Mouse (Mus musculus) kidney, postnatal 14 days (tissue): ENCODE results near the gene Pdia4.
"Not testable (repeated sequence)": the region's sequence is repeated elsewhere in the genome, so short reads cannot be mapped to it uniquely, and the experiment has no call there.

Experiments used
- DNase-seq: peaks from one replicate; pipeline ENCODE4 v3.0.0; 2022; ENCODE audit warnings: mixed read lengths

Pdia4 gene

DNA sequence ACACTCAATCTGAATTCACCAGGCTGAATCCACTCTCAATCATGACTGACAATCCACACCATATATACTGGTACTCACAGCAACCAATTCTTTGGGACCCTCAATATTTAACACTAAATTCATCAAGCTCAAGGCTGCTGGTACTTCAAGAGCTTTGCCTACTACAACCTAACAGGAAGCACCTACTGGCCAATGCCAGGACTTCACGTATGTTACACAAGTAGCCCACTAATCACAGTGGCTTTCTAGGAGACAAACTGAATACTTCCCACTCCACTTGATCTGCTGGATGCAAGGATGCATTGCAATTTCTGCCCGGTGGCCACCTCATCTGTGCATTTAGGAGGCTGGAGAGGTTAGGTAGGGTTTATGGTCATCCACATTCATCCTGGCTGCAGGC lies 3.0 kb downstream of the Pdia4 start:
- DNase-seq, result no peak

DNA sequence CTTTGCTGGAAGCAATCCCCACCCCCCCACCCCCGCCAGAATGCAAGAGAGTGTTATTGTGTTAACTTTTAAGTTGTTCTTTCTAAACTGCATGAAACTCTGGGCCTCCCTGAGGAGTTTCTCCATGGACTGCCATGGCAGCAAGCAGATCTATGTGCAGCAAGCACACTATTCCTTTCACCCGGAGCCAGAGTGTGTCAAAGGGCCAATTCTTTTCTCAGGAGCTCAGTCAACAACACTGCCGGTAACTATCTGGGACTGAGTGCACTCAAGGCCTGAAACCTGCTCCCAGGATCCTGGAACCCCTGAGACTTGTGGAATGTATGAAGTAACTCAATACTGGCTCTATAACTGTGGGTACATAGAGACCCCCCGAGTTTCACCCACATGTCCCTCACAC lies 4.2 kb downstream of the Pdia4 start:
- no peak for DNase-seq

DNA sequence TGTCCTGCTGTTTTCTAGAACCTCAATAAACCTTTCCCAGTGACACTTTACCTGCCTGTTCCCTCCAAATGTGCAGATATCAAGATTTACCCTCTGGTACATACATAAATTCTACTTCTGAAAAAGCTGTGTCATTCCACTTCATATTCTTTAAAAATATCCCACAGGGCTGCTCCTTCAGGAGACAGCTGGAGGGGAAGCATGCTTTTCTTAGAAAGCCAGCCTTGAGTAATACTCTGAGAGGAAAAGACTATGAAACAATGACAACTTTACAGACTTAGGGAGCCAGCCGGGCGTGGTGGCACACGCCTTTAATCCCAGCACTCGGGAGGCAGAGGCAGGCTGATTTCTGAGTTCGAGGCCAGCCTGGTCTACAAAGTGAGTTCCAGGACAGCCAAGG lies 4.7 kb downstream of the Pdia4 start:
- no peak for DNase-seq

DNA sequence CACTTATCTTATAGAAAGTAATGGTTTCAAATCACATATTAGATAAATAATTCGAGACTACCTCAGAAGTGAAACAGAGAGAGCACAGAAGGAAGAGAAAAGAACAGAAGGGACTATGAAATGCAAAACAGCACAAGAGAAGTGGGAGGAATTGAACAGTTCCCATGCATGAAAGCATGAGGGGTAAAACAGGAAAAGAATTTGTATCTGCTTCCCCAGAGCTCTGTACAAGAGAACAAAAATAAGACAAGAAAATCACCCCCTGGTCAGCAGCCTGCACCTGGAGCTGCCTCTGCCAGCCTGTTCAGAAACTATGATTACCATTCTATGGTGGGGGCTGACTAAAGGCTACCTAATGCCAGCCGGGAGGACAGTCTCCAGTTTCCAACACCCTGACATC lies 5.8 kb downstream of the Pdia4 start:
- DNase-seq, result no peak

DNA sequence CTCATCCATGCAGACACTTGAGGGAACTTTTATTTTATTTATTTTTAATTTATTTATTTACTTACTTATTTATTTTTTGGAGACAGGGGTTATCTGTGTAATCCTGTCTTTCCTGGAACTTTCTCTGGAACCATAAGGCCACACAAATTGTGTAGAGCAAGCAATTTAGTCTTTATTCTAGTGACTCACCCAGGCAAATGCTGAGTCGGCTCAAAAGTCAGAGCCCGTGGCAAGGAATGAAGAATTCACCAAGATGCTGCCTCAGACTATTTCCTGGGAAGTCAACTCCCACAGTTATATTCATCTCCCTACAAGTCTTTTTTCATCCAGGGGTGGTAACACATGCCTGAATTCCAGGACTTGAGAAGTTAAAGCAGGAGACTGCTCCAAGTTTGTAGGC lies 7.7 kb downstream of the Pdia4 start:
- DNase-seq, result no peak

DNA sequence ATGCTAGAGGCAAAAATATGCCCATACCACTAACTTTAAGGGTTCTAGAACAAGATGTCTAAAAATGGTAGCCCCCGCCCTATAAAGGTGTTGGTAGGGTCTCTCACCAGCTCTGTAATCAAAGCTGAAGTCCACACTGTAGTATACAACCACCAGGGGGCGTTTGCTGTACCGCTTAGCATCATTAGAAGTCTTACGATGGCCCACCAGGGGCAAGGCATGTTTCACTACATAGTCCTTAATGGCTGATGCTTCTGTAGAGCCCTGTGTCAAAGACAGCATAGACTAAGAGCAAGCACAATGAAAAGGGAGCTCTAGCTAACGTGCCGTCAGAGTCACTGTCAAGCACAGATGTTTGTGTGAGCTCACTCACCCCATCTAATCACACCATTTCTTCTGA lies 14.2 kb downstream of the Pdia4 start:
- peak; percentile 76 for DNase-seq

DNA sequence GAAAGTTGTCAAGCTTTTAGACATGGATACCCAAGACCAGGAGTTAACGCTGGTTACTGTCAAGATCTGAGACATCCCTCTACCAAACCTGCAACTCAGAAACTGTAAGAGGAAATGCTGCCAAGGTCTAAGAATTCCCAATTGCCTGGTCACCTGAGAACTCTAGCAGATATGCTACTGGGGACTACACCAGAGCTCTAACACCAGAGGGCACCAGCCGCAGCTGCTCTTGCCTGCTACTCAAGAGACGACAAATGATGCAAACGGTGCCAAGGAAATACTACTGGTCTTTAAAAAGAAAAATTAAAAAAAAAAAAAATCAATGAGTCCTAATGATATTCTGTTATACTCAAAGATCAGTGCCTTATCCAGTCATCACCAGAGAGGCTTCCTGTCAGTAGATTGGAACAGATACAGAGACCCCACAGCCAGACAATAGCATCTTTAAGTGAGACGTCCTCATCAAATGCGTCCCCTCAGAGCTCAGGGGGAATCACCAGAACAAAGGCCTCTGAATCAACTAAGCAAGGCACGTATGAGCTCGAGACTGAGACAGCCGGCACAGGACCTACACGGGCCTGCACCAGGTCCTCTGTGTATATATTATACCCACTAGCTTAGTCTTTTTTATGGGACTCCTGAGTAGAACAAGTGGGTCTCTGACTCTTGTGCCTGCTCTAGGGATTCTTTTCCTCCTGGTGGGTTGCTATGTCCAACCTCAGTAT lies 19.0 kb downstream of the Pdia4 start:
- peak; percentile 58 for DNase-seq

DNA sequence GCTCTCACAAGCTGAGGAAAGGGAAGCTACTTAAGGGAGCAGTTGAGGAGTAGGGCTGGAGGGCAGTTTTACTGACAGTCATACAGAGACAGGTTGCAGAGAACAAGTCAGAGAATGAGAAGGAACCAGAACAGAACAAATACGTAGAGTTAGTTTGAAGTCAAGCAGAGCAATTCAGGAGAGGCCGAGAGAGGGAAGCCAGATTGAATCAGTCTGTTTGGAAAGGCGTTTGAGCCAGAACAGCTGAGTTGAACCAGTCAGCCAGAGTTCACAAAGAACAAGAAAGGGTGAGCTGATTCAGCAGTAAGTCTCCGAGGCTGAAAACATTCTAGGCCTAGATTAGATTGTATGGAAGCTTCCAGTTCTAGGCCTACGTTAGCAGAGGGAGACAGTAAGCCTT lies 19.9 kb downstream of the Pdia4 start:
- DNase-seq, result peak; percentile 30

DNA sequence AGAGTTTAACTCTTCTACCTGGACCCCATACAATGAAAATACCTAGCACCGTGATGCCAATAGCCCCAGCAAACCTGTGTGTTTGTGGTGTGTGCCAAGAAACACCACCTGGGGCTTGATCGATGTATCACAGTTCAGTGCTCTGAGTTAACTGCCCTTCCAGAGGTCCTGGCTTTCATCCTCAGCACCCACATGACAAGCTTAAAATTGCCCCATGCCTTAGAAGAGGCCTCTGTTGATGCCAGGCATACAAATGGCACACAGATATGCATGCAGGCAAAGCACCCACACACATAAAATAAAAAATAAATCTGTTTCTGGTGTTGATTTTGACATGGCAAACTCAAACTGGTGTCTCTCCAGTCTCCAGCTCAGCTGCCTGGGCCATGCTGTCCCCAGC lies 20.7 kb downstream of the Pdia4 start:
- no peak for DNase-seq

DNA sequence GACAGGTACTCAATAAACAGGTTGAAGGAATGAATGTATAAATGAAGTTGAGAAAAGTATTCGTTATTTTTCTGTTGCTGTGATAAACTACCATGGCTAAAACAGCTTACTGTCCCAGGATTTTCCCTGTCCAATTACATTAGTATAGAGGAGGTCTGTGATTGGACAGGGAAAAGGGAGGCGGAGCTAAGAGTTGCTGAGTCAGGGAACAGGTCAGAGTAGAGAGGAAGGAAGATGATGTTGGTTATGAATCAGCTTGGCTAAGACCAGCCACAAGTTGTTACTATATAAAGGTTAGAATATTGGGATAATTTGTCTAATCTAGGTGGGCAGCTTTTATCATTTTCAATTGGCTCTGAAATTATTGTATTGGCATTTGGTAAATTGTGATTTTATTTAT lies 22.5 kb downstream of the Pdia4 start:
- DNase-seq, result no peak

DNA sequence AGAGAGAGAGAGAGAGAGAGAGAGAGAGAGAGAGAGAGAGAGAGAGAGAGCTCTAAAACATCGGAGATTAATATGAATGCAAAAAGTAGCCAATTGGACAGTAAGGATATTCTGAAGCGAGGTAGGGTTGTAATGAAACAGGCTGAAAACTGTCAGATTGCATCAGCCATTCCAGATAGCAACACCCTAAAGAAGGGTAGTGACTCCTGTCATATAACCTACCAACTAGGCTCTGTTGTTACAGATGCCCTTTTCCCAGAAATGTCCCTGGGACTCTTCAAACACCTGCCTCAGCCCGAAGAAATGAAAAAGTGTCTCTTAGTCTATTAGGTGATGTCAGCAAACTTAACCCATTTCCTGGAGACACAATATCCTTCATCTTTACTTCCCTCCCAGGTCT lies 24.4 kb downstream of the Pdia4 start:
- DNase-seq, result no peak

DNA sequence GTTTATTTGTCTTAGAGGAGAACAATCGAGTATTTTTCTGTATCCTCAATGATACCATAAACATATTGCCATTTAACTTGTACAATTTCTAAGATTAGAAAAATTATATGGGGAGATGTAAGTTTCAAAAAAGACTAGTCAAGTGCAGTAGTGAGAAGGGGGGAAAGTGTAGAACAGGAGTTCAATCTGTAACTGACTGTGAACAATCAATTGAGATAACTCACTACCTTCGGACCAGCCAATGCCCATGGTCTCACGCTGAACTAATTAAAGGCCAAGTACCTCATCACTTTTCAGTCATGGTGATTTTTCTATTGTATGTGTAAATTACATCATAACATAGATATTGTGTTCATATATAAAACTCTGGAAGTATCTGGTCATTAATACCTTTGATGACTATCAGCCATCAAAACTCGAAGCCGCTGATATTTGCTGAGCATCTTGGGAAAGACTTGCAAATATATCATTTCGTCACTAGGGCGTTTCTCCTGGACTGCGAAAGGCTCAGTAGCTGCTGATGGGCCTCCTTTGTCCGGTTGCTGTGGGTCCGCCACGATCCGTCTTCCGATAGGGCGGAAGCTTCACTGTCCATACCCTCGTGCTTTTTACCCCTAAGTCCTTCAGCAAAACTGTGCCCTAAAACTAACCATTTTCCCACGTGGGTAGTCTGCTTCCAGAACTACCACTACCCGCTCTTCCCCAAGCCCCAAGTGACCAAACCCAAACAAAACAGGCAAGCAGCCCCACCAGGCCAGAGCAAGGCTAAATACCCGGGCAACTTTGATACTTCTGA lies 25.1 kb downstream of the Pdia4 start:
- peak; percentile 90 for DNase-seq

DNA sequence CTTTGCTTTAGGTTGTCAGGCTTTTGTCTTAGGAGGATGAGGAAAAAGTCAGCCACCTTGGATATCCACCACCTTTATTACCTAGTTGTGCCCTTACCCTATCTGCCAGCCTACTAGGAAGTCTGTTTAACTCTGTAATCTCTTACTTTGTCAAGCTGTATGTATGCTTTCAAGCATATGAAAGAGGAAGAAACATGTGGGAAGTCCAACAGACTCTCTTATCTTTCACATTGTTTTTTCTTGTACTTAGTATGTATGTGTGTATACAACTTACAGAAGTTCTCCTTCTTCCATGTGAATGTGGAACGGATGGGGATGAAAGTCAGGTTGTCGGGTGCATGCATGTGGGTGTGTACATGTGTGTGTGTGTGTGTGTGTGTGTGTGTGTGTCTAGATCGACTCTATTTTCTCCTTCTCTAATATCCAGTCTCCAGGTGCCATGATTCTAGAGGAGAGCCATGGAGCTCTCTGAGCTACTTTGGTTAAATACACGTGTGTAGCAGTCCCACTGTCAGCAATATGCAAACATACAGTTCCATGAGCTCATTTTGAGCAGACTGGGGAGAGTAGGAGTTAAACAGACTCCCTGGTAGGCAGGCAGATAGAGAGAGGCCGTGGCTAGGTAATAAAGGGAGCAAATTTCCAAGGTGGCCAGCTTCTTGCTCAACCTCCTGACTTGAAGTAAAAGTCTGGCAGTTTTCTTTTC lies 28.4 kb downstream of the Pdia4 start:
- no peak for DNase-seq

DNA sequence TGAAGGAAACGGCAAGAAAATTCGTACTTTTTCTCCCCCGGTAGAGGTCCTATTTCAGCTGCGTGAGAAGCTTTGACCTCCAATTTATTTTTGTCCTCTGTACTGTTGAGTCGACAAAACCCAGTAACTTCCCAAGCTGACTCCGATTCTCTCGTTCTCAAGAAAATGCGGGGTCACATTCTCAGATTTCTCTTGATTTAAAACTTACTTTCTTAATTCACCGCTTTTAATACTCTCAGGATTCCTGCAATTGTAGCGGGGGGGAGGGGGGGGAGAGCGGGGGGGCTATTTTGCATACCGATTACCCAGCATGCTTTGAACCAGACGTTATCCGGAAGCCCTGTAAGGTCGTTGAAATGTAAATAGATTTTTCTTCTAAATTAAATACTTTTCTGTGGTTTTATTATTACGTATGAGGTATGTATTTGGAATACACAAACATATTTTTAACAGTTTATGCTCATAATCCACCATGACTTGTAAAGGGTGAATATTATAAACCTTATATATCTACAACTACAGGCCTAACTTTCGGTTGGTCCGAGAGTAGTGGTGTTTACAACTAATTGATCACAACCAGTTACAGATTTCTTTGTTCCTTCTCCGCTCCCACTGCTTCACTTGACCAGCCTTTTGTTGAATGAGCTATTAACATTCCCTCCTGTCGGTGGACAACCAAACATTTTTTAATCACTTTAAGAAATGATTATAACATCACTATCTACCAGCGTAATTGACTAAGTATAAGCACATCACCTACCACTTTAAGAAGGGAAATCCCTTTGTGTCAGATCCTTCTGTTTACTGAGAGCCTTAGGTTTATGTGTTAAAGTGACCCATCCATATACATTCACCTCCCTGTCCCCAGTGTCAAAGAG lies 31.9 kb downstream of the Pdia4 start:
- DNase-seq, result peak; percentile 63

DNA sequence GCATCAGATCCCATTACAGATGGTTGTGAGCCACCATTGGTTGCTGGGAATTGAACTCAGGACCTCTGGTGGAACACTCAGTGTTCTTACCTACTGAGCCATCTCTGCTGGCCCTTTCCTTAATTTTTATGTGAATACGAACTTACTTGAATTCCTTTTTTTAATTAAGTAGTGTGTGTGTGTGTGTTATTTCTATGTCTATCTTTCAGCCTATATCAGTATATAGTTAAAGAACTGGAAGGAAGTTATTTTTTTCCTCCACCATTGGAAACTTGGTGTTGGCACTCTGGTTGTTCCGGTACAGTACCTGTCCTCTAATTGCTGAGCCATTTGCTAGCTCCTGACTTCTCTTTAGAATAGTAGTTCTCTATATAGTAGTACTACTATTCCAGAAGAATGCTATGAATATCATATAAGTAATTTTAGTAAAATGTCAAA lies 32.6 kb downstream of the Pdia4 start:
- no peak for DNase-seq

DNA sequence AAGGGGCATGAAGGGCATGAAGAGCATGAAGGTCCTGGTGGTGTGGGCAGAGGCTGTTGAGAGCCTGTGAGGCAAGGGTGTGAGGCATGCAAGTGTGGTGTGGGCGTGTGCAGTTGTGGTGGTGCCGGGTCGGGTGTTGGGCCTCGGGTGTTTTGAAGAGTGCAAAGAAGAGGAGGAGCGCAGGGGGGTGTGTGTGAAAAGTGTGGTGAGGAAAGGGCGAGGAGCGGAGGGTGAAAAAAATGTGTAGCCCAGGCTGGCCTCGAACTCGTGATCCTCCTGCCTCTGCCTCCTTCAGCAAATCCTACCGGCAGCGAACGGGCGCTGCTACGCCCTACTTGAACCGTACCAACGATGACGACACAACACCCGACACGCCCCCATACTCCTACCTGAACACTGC lies 41.5 kb downstream of the Pdia4 start:
- DNase-seq, result not testable (repeated sequence)

DNA sequence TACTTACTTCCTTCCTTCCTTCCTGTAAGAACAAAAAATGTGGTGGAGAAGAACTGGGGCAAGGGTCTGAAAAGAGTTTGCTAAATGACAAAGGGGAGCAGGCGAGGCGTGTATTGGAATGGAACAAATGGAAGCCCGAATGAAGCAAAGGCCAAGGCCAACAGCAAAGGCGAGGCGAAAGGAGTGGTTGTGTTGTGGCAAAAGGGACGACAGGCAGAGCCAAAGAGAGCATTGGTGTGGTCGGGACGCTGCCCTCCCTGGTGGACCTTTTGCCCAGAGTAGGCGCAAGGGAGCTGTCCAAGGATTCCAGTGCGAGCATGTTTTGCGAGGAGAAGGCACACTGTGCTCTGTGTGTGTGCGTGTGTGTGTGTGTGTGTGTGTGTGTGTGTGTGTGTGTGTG lies 42.1 kb downstream of the Pdia4 start:
- DNase-seq, result not testable (repeated sequence)

DNA sequence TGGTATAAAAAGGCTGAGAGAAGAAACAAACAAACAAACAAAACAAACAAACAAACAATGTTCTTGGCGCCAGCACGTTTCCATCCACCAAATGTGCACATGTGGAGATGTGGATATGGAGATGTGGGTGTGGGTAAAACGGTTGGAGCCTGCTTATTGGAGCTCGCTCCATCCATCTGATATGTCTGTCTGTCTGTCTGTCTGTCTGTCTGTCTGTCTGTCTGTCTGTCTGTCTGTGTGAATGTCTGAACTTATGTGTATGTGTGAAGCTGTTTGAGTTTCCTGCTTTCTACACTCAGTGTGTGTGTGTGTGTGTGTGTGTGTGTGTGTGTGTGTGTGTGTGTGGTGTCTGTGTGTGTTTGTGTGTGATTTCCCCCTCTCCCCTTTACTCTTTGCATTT lies 43.4 kb downstream of the Pdia4 start:
- not testable (repeated sequence) for DNase-seq

DNA sequence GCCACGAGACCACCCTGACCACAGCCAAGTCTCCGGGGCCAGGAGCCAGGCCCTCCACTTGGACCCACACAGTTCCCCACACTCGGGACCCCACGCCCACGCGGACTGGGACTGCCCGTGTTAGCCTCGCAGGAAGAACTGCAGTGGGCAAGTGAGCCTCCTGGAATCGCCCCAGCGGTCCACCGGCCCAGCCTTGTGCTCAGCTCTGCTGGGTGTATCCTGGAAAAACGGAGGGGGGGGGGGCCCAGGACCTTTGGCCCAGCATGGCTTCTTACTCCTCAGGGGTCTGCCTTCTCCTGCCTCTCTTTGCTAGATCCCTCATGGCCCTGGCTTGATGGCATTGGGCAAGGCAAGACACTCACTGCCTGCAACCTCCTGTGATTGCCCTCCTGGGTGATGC lies 44.7 kb downstream of the Pdia4 start:
- not testable (repeated sequence) for DNase-seq

DNA sequence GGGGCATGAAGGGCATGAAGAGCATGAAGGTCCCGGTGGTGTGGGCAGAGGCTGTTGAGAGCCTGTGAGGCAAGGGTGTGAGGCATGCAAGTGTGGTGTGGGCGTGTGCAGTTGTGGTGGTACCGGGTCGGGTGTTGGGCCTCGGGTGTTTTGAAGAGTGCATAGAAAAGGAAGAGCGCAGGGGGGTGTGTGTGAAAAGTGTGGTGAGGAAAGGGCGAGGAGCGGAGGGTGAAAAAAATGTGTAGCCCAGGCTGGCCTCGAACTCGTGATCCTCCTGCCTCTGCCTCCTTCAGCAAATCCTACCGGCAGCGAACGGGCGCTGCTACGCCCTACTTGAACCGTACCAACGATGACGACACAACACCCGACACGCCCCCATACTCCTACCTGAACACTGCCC lies 45.9 kb downstream of the Pdia4 start:
- DNase-seq, result not testable (repeated sequence)

DNA sequence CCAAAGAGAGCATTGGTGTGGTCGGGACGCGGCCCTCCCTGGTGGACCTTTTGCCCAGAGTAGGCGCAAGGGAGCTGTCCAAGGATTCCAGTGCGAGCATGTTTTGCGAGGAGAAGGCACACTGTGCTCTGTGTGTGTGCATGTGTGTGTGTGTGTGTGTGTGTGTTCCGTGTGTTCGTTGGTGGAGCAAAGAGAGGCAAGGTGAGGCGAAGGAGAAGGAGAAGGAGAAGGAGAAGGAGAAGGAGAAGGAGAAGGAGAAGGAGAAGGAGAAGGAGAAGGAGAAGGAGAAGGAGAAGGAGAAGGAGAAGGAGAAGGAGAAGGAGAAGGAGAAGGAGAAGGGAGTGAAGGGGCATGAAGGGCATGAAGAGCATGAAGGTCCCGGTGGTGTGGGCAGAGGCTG lies 50.5 kb downstream of the Pdia4 start:
- not testable (repeated sequence) for DNase-seq

DNA sequence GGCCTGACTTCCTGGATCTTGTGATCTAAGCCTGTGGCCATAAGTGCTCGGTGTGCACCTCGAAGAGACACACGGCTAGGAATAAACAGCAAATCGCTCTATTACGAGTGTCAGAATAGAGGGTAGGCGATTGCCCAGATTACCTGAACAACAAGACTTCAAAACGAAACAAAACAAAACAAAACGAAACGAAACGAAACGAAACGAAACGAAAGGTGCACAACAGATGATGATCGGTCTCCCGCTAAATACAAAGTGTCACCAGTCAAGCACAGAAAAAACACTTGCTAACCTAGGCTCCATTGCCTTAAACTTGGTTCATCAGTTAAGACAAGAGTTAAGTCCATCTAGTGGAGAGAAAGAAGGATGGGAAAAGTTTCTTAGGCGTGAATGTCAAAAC lies 53.8 kb downstream of the Pdia4 start:
- DNase-seq, result not testable (repeated sequence)

DNA sequence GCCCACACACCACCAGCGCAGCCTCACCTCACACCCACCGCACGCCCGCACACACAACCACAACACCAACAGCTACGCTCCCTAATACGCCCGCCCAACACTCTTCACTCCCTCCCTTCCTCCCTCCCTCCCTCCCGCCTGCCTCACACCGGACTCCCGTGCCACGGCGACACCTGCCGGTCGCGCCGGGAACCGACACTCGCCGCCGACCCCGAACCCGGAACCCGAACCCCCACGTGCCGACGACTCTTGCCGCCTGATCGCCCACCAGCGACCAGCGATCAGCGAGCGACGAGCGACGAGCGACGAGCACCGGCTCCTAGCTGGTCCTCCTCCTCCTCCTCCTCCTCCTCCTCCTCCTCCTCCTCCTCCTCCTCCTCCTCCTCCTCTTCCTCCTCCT lies 55.4 kb downstream of the Pdia4 start:
- DNase-seq, result not testable (repeated sequence)
